Mouse (Mus musculus) testis, adult 2 months (tissue): ENCODE data around the gene Rsph3a. TPM values are rescaled to one million over a fixed set of nuclear protein-coding genes. Genes with fewer than 3 reads are reported as not detected.

Experiments used
- H3K27ac ChIP-seq: fragments of 200-500 bp; 2 replicates; pipeline ENCODE4 v1.5.1; 2012; ENCODE audit warnings: low read depth, low read length; ENCODE audit not compliant: control insufficient read depth, insufficient read depth
- H3K27me3 ChIP-seq: fragments of 200-500 bp; 2 replicates; pipeline ENCODE4 v1.6.1; 2012; ENCODE audit warnings: mild to moderate bottlenecking, low read length, moderate library complexity; ENCODE audit not compliant: control insufficient read depth, insufficient read depth
- H3K36me3 ChIP-seq: fragments of 200-500 bp; 2 replicates; pipeline ENCODE4 v1.6.1; 2012; ENCODE audit warnings: mild to moderate bottlenecking, low read length; ENCODE audit not compliant: control insufficient read depth, insufficient read depth
- H3K4me1 ChIP-seq: fragments of 200-500 bp; 2 replicates; pipeline ENCODE4 v1.6.1; 2012; ENCODE audit warnings: low read length; ENCODE audit not compliant: control insufficient read depth, insufficient read depth
- H3K4me3 ChIP-seq: fragments of 200-500 bp; 2 replicates; pipeline ENCODE4 v1.5.1; 2012; ENCODE audit warnings: low read depth, mild to moderate bottlenecking, low read length, moderate library complexity, mixed read lengths; ENCODE audit not compliant: control insufficient read depth
- CTCF ChIP-seq: fragments of 200-500 bp; IDR thresholded peaks from 2 replicates; pipeline ENCODE4 v1.5.1; 2012; ENCODE audit warnings: low read depth, mild to moderate bottlenecking, inconsistent platforms, low read length, moderate library complexity; ENCODE audit not compliant: control insufficient read depth, insufficient read depth, insufficient replicate concordance
- POLR2A ChIP-seq: fragments of 200-500 bp; IDR thresholded peaks from 2 replicates; pipeline ENCODE4 v1.6.1; 2012; ENCODE audit warnings: low read depth, mild to moderate bottlenecking, inconsistent platforms, low read length, moderate library complexity; ENCODE audit not compliant: control insufficient read depth
- polyA plus RNA-seq: library from polyadenylated mRNA; depleted of rRNA; stranded (reverse); fragments of >200 nt; gene quantifications from 2 replicates; pipeline ENCODE4 v1.2.3, GENCODE M21; 2012

Gene Rsph3a
- polyA plus RNA-seq, 1 experiment = 702 TPM

DNA sequence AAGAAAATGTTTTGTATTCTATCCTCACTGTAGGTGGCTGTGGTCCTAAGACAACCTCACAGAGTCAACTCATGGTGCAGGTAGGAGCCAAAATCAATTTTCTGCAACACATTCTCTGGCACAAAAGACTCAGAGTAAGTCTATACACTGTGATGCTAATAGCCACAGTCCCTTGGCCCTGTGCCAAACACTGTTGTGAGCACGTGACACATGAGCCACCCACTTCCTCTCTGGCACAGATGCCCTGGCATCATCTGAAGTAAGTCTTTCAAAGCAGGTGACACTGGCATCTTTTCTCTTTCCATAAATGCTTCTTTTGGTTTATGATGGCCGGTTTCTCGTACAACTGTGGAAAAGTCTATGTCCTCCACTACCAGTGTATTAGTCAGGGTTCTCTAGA is 43.1 kb upstream of the Rsph3a start:
- H3K27ac ChIP-seq = no peak overlapping the region
- no peaks in the 10 kb centered on the region for H3K27me3 ChIP-seq
- TF ChIP-seq POLR2A (no peak), CTCF (no peak)
- H3K4me3 ChIP-seq = no peak overlapping the region
- H3K36me3 ChIP-seq = no peaks in the 10 kb centered on the region
- no peaks in the 10 kb centered on the region for H3K4me1 ChIP-seq

DNA sequence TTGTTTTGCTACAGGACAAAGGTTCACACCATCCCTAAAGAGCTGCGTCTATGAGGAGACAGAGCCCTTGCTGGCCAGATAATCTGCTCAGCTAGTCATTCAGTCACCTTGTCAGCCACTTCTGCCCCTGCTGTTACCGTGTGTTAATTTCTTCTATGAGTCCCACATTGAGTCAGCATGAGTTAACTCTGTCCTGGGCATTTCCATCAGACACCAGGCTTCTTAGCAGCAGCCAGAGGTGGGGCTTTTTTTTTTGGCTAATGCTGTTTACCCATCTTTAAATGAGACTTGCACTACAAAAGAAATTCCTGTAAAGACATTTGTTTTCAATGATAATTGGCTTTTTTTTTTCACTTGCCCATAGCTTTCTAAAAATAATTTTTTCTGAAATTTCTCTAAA is 40.4 kb upstream of the Rsph3a start:
- no peak overlapping the region for H3K4me3 ChIP-seq
- H3K27me3 ChIP-seq = no peaks in the 10 kb centered on the region
- TF ChIP-seq CTCF = no peak
- no peak for TF ChIP-seq POLR2A
- no peak overlapping the region for H3K27ac ChIP-seq
- H3K36me3 ChIP-seq = no peaks in the 10 kb centered on the region
- no peaks in the 10 kb centered on the region for H3K4me1 ChIP-seq

DNA sequence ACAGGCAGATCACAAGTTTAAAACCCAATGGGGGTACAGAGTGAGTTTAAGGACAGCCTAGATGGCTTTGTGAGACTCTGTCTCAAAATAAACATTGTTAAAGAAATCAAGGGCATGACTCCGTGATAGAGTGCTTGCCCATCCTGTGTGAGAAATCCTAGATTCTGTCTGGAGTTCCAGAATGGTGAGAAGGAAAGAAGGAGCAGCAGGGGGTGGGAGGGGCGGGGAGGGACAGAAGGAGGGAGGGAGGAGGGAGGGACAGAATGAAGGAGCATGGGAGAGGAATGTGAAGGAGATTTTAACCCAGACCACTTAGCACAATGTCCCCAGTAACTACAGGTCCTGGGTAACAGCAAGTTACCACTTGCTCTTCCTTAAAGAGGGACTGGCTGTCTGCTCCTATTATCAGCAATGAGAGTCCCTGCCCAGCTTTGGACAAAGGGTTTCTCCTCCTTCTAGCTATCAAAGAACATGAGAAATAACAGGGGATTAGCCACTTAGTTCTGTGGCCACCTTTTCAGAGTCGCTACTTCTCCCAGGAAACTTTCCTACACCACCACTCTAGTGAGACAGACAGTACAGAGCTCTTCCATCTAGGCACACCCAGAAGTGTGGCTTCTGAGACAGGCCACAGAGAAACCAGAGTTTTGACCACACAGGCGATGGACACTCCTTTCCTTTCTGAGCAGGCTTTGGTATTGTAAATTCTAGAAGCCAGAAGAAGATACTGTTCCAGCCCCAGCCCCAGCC is 39.3 kb upstream of the Rsph3a start:
- Histone ChIP-seq H3K27me3 (no peaks in the 10 kb centered on the region), H3K4me3 (no peak overlapping the region), H3K36me3 (no peaks in the 10 kb centered on the region), H3K27ac (no peak overlapping the region), H3K4me1 (no peaks in the 10 kb centered on the region)
- TF ChIP-seq CTCF (no peak), POLR2A (no peak)

DNA sequence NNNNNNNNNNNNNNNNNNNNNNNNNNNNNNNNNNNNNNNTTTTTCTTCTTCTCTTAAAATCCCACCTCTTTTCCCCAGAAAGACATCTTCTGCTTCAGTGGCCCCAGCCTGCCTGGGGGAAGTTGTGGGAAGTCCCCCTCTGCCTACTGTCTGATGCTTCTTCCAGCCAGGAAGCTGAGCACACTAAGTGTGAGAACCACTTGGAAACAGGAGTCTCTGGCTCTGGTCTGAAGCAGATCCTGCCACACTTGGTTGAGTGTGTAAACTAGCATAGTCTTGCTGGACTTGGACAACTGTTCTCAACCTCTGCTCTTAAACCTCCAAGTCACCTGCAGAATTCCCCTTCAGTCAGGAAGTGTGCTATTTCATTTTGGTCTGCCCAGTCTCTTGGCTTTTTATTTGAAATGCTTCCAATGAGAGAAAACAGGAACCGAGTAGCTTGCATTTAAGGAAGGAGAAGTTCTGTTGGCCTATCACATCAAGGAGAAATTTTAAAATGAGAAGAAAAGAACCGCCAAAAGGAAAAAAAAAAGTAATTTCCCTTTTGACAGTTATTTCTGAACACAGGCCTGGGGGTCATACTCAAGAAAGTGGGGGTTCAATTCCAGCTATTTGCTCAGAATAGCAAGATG is 30.7 kb upstream of the Rsph3a start:
- no peak overlapping the region for H3K27ac ChIP-seq
- TF ChIP-seq POLR2A (no peak), CTCF (no peak)
- no peaks in the 10 kb centered on the region for H3K27me3 ChIP-seq
- no peaks in the 10 kb centered on the region for H3K4me1 ChIP-seq
- no peaks in the 10 kb centered on the region for H3K36me3 ChIP-seq
- H3K4me3 ChIP-seq = no peak overlapping the region

DNA sequence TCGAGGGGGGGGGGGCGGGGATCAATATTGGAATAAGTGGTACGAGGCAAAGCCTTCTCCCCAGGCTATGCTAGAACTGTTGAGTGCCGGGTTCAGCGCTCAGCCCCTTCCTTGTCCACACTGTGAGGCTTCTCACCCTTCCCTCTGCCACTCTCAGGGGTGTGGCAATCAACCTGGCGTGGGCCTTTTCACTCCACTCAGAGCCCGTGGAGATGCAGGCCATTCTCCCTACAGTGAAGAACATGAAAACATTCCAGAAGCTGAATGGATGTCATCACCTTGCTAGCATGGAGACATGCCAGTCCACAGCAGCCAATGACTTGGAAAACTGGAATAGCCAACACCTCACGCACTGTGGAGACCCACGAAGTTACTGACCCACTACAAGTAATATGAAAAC is 29.6 kb upstream of the Rsph3a start:
- TF ChIP-seq POLR2A (no peak), CTCF (no peak)
- no peak overlapping the region for H3K27ac ChIP-seq
- H3K27me3 ChIP-seq = no peaks in the 10 kb centered on the region
- H3K4me3 ChIP-seq = no peak overlapping the region
- H3K4me1 ChIP-seq = no peaks in the 10 kb centered on the region
- no peaks in the 10 kb centered on the region for H3K36me3 ChIP-seq

DNA sequence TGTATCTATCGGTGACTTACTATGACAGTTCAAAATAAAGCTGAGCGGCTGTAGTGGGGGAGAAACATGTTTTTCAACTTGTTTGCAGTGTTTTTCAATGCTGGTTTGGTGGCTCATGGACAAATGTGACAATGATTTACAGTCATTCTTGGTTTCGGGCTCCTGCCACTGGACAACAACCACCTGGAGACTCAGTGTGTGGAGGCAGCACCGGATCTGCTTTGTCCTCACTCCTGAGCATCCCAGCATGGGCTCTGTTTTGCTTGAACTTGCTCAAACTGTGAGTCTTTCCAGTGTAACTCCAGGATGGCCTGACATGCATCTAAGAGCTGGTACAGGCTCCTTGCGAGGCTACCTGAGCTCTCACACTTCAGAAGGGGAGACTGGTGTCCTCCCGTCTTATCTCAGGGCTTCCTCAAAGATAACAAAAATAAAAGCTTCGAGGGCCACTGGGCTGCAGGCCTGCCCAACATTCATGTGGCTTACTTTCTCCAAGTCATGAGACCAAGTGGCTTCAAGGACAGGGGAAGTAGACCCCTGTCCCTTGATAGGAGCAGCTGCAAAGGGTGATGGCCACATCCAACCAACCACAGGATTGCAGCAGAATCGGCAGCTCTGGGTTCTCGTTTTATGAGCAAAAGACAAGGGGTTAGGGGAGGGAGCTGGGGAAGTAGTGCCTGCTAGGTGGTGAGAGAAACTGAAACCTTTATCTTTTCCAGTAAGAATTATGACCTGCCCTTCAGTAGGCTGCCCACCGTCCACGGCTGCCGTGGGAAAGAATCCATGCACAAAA is 28.4 kb upstream of the Rsph3a start:
- H3K36me3 ChIP-seq = no peaks in the 10 kb centered on the region
- no peak overlapping the region for H3K4me3 ChIP-seq
- no peak overlapping the region for H3K27ac ChIP-seq
- no peaks in the 10 kb centered on the region for H3K27me3 ChIP-seq
- no peaks in the 10 kb centered on the region for H3K4me1 ChIP-seq
- no peak for TF ChIP-seq POLR2A
- TF ChIP-seq CTCF = no peak

DNA sequence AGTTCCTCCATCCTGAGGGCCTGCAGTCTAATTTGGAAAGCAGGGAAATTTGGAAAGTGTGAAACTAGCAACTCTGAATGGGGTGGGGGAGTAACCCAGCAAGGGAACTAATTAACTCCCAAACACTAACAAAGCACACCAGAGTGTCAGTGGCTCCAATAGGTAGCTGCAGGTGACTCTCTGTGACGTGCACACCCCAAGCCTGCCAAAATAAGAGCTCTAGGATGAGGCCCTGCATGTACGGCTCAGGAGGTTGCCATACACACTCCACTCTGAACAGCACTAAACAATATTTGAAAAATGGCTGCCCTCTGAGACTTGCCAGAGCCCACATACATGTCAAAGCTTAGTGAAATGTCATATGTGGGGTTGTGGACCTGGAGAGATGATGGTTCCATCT is 27.1 kb upstream of the Rsph3a start:
- TF ChIP-seq POLR2A = no peak
- Histone ChIP-seq H3K27me3 (no peaks in the 10 kb centered on the region), H3K36me3 (no peaks in the 10 kb centered on the region), H3K4me1 (no peaks in the 10 kb centered on the region), H3K4me3 (no peak overlapping the region), H3K27ac (no peak overlapping the region)
